Mouse (Mus musculus): Measurements from ENCODE around the gene Ddc. TPM values are rescaled to one million over a fixed set of nuclear protein-coding genes. Genes with fewer than 3 reads are reported as not detected.
A peak's percentile ranks its signal among the peaks of the same experiment; 100 is the strongest.

Ddc gene
- polyA plus RNA-seq, 1 experiment from 2014 or later, result 15.9 TPM

GRCm38 (mm10) chr11:11892993-11893602 lies 4.8 kb downstream of the Ddc start:
- Histone ChIP-seq H3K36me3 (ENCODE audit: control insufficient read depth, insufficient read depth, low read length) (no peaks in the 10 kb centered on the region), H3K27ac (ENCODE audit: low read length) (peak overlapping the region; percentile 89), H3K27me3 (ENCODE audit: control insufficient read depth, insufficient read depth, low read depth, low read length) (no peaks in the 10 kb centered on the region), H3K4me1 (replicated peaks; ENCODE audit: control insufficient read depth, insufficient read depth, low read length) (peaks cover 11% of the 10 kb centered on the region; the same call in 1 of the 2 replicates), H3K4me2 (ENCODE audit: low read depth, low read length) (peak overlapping the region; percentile 15), H3K9ac (ENCODE audit: low read length) (peak overlapping the region; percentile 25; the same call in 1 of the 2 replicates), H3K4me3 (ENCODE audit: low read length) (no peak overlapping the region), H3K9me3 (ENCODE audit: control insufficient read depth, low read length) (no peaks in the 10 kb centered on the region)
- 22% methylated on average over 10 of the region's 10 CpGs for WGBS
- peak; percentile 43; the same call in 1 of the 2 replicates for ATAC-seq (ENCODE audit: low read depth)

GRCm38 (mm10) chr11:11891832-11892231 lies 6.1 kb downstream of the Ddc start:
- Histone ChIP-seq H3K4me2 (ENCODE audit: low read depth, low read length) (no peak overlapping the region), H3K36me3 (ENCODE audit: control insufficient read depth, insufficient read depth, low read length) (no peaks in the 10 kb centered on the region), H3K4me1 (replicated peaks; ENCODE audit: control insufficient read depth, insufficient read depth, low read length) (peaks cover 14% of the 10 kb centered on the region; the same call in 1 of the 2 replicates), H3K9me3 (ENCODE audit: control insufficient read depth, low read length) (no peaks in the 10 kb centered on the region), H3K27ac (ENCODE audit: low read length) (peak overlapping the region; percentile 89), H3K27me3 (ENCODE audit: control insufficient read depth, insufficient read depth, low read depth, low read length) (no peaks in the 10 kb centered on the region), H3K4me3 (ENCODE audit: low read length) (no peak overlapping the region), H3K9ac (ENCODE audit: low read length) (no peak overlapping the region)
- ATAC-seq (ENCODE audit: low read depth), result no peak

GRCm38 (mm10) chr11:11890139-11890741 lies 7.7 kb downstream of the Ddc start:
- no peaks in the 10 kb centered on the region for H3K36me3 ChIP-seq (ENCODE audit: control insufficient read depth, insufficient read depth, low read length)
- H3K4me1 ChIP-seq (replicated peaks; ENCODE audit: control insufficient read depth, insufficient read depth, low read length), result peaks cover 24% of the 10 kb centered on the region; the same call in 1 of the 2 replicates
- H3K9me3 ChIP-seq (ENCODE audit: control insufficient read depth, low read length), result no peaks in the 10 kb centered on the region
- H3K9ac ChIP-seq (ENCODE audit: low read length), result no peak overlapping the region
- ATAC-seq (ENCODE audit: low read depth), result no peak
- H3K27ac ChIP-seq (ENCODE audit: low read length), result 0 out of 2 replicates have a peak overlapping the region, but pooled peaks have one; percentile 12
- H3K4me3 ChIP-seq (ENCODE audit: low read length), result no peak overlapping the region
- H3K27me3 ChIP-seq (ENCODE audit: control insufficient read depth, insufficient read depth, low read depth, low read length), result no peaks in the 10 kb centered on the region
- no peak overlapping the region for H3K4me2 ChIP-seq (ENCODE audit: low read depth, low read length)
- WGBS, result 66% methylated on average over 10 of the region's 10 CpGs

GRCm38 (mm10) chr11:11888727-11889126 lies 9.2 kb downstream of the Ddc start:
- no peaks in the 10 kb centered on the region for H3K36me3 ChIP-seq (ENCODE audit: control insufficient read depth, insufficient read depth, low read length)
- ATAC-seq (ENCODE audit: low read depth), result no peak
- no peaks in the 10 kb centered on the region for H3K27me3 ChIP-seq (ENCODE audit: control insufficient read depth, insufficient read depth, low read depth, low read length)
- no peak overlapping the region for H3K9ac ChIP-seq (ENCODE audit: low read length)
- H3K27ac ChIP-seq (ENCODE audit: low read length), result no peak overlapping the region
- WGBS, result 44% methylated on average over 3 of the region's 3 CpGs
- H3K4me2 ChIP-seq (ENCODE audit: low read depth, low read length), result no peak overlapping the region
- H3K4me1 ChIP-seq (replicated peaks; ENCODE audit: control insufficient read depth, insufficient read depth, low read length), result peaks cover 31% of the 10 kb centered on the region
- no peak overlapping the region for H3K4me3 ChIP-seq (ENCODE audit: low read length)
- no peaks in the 10 kb centered on the region for H3K9me3 ChIP-seq (ENCODE audit: control insufficient read depth, low read length)

- no peak overlapping the region for H3K4me3 ChIP-seq (ENCODE audit: low read length)
- no peak overlapping the region for H3K27ac ChIP-seq (ENCODE audit: low read length)
- no peaks in the 10 kb centered on the region for H3K36me3 ChIP-seq (ENCODE audit: control insufficient read depth, insufficient read depth, low read length)
- peaks cover 29% of the 10 kb centered on the region for H3K4me1 ChIP-seq (replicated peaks; ENCODE audit: control insufficient read depth, insufficient read depth, low read length)
- H3K4me2 ChIP-seq (ENCODE audit: low read depth, low read length), result no peak overlapping the region
- H3K9me3 ChIP-seq (ENCODE audit: control insufficient read depth, low read length), result no peaks in the 10 kb centered on the region
- H3K9ac ChIP-seq (ENCODE audit: low read length), result no peak overlapping the region
- H3K27me3 ChIP-seq (ENCODE audit: control insufficient read depth, insufficient read depth, low read depth, low read length), result no peaks in the 10 kb centered on the region
- no peak for ATAC-seq (ENCODE audit: low read depth)
- WGBS, result 59% methylated on average over 3 of the region's 3 CpGs
Measured at GRCm38 (mm10) chr11:11888051-11888450, 9.9 kb downstream of the Ddc start.

GRCm38 (mm10) chr11:11886403-11886998 lies 11.4 kb downstream of the Ddc start:
- Histone ChIP-seq H3K4me3 (ENCODE audit: low read length) (no peak overlapping the region), H3K27me3 (ENCODE audit: control insufficient read depth, insufficient read depth, low read depth, low read length) (no peaks in the 10 kb centered on the region), H3K4me2 (ENCODE audit: low read depth, low read length) (no peak overlapping the region), H3K9me3 (ENCODE audit: control insufficient read depth, low read length) (no peaks in the 10 kb centered on the region), H3K36me3 (ENCODE audit: control insufficient read depth, insufficient read depth, low read length) (no peaks in the 10 kb centered on the region), H3K4me1 (replicated peaks; ENCODE audit: control insufficient read depth, insufficient read depth, low read length) (peaks cover 27% of the 10 kb centered on the region), H3K9ac (ENCODE audit: low read length) (no peak overlapping the region), H3K27ac (ENCODE audit: low read length) (peak overlapping the region; percentile 78)
- 0 out of 2 replicates have a peak, but pooled peaks have one; percentile 13 for ATAC-seq (ENCODE audit: low read depth)
- WGBS, result 29% methylated on average over 4 of the region's 4 CpGs

- H3K9ac ChIP-seq (ENCODE audit: low read length), result no peak overlapping the region
- H3K4me2 ChIP-seq (ENCODE audit: low read depth, low read length), result no peak overlapping the region
- H3K4me1 ChIP-seq (replicated peaks; ENCODE audit: control insufficient read depth, insufficient read depth, low read length), result peaks cover 31% of the 10 kb centered on the region
- H3K4me3 ChIP-seq (ENCODE audit: low read length), result no peak overlapping the region
- ATAC-seq (ENCODE audit: low read depth), result no peak
- 28% methylated on average over 3 of the region's 3 CpGs for WGBS
- H3K36me3 ChIP-seq (ENCODE audit: control insufficient read depth, insufficient read depth, low read length), result no peaks in the 10 kb centered on the region
- H3K27me3 ChIP-seq (ENCODE audit: control insufficient read depth, insufficient read depth, low read depth, low read length), result no peaks in the 10 kb centered on the region
- no peaks in the 10 kb centered on the region for H3K9me3 ChIP-seq (ENCODE audit: control insufficient read depth, low read length)
- H3K27ac ChIP-seq (ENCODE audit: low read length), result peak overlapping the region; percentile 90
Measured at GRCm38 (mm10) chr11:11885921-11886320, 12.0 kb downstream of the Ddc start.

GRCm38 (mm10) chr11:11885246-11885643 lies 12.7 kb downstream of the Ddc start:
- no peak for ATAC-seq (ENCODE audit: low read depth)
- Histone ChIP-seq H3K27me3 (ENCODE audit: control insufficient read depth, insufficient read depth, low read depth, low read length) (no peaks in the 10 kb centered on the region), H3K36me3 (ENCODE audit: control insufficient read depth, insufficient read depth, low read length) (no peaks in the 10 kb centered on the region), H3K4me2 (ENCODE audit: low read depth, low read length) (no peak overlapping the region), H3K4me3 (ENCODE audit: low read length) (no peak overlapping the region), H3K4me1 (replicated peaks; ENCODE audit: control insufficient read depth, insufficient read depth, low read length) (peaks cover 34% of the 10 kb centered on the region), H3K9me3 (ENCODE audit: control insufficient read depth, low read length) (no peaks in the 10 kb centered on the region), H3K27ac (ENCODE audit: low read length) (peak overlapping the region; percentile 90), H3K9ac (ENCODE audit: low read length) (no peak overlapping the region; the same call in 1 of the 2 replicates)
- WGBS, result 47% methylated on average over 4 of the region's 4 CpGs

- Histone ChIP-seq H3K9me3 (ENCODE audit: control insufficient read depth, low read length) (no peaks in the 10 kb centered on the region), H3K4me3 (ENCODE audit: low read length) (no peak overlapping the region), H3K27ac (ENCODE audit: low read length) (peak overlapping the region; percentile 90), H3K4me1 (replicated peaks; ENCODE audit: control insufficient read depth, insufficient read depth, low read length) (peaks cover 34% of the 10 kb centered on the region), H3K27me3 (ENCODE audit: control insufficient read depth, insufficient read depth, low read depth, low read length) (no peaks in the 10 kb centered on the region), H3K36me3 (ENCODE audit: control insufficient read depth, insufficient read depth, low read length) (no peaks in the 10 kb centered on the region), H3K4me2 (ENCODE audit: low read depth, low read length) (no peak overlapping the region), H3K9ac (ENCODE audit: low read length) (no peak overlapping the region)
- WGBS, result 29% methylated on average over 11 of the region's 11 CpGs
- ATAC-seq (ENCODE audit: low read depth), result peak; percentile 84
Measured at GRCm38 (mm10) chr11:11884533-11885245, 13.3 kb downstream of the Ddc start.
